Mouse (Mus musculus) thymus, adult 18-20 months (tissue): Measurements from ENCODE around the gene Gm8251.
"Not testable (repeated sequence)": the region's sequence is repeated elsewhere in the genome, so short reads cannot be mapped to it uniquely, and the experiment has no call there.

Experiments used
- DNase-seq, 2 experiments: peaks; one replicate each; pipeline ENCODE4 v3.0.0; 2022; ENCODE audit warnings: mixed read lengths in 2 of 2

The Gm8251 gene

DNA sequence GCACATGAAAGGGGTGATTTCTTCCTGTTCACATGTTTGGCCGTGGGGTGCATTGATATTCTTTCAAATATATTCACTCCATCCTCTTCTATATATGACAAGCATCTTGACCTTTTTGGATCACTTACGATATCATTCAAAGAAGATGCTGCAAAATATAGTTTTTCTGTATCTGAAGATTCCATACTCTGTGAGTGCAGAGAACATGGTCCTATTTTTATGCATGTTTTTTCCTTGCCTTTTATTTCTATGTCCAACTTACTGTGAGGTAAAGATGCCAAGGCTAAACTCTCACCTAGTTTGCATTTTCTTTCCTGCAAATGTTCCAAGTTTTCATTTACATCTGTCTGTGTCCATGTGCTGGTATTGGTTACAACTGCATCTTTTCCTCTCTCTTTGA, at the start of gene Gm8251:
Gene Gm8251 (minus strand): TSS at position 101 of the 400 bp plus-strand sequence.
- no peak for DNase-seq

DNA sequence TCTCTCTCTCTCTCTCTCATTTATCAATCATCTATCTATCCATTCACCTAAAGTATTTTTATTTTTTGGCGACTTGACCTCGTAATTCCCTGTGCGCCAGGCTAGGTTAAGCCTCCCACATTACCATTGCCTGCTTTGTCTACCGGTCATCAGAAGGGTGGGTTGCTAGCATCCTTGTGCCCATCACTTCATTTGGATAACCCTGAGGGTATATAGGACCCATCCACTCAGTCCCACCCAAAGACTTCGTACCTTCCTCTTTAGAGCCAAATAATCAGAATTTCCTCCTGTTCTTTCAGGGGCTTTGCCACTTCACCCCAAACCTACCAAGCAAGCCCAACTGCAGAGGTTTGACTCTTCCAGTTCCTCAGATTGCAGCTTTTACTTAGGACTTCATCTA, 41.2 kb upstream of the Gm8251 start:
- DNase-seq = no peak

DNA sequence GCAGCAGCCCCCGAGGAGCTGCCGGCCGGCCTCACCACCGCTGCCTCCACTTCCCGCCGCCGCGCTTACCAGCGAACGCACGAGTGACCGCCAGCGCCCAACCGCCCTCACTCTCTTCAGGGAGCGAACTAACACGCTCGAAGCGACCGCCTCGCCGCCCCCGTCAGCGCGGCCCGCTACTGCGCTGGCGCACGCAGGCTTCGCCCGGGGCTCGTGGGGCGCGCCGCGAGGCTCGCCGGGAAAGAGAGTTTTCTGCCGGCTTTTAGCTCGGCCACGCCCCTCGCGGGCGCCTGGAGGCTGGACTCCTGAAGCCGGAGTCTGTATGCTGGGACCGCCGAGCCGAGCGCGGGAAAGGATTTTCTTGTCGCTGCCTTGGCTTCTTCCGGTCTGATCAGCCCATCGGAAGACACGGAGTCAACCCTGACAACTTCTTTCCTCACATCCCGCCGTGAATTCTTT, 40.6 kb upstream of the Gm8251 start, which contains the start of gene Tex30:
Gene Tex30 (minus strand): TSS at position 183 of the 459 bp plus-strand sequence.
- DNase-seq = peak; percentile 89

DNA sequence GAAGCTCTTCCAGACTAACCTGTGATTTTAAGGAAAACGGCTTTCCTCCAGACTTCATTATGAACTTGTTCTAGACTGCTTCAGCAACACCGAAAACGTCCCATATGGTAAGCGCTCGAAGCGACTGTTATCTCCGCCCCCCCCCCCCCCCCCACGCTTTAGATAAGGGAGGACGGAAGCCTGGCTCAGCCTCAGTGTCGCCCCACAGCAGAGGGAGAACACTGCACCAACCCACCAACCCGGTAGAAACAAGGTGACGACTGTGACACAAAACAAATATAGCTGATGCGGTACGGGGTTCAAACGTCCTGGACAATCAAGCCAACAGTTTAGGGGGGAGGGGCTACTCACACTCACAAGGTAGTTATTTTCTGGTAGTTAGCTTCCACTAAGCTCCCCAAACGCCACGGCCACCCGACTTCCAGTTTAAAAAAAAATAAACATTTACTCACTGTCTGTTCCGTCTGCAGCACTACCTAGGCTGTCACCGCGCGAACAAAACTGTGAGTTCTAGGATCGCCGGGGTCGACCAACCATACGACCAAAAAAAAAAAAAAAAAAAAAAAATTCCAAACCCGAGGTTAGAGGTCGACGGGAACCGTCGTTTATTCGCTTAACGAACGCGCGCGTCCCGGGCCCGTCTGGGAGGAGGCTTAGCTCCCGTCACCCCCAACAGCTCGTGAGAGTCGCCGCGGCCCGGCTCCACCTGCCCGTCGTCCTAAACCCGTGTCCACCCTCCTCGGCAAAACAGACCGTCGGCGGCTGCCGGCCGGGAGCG, 39.9 kb upstream of the Gm8251 start:
- peak; percentile 21 to 46 for DNase-seq

DNA sequence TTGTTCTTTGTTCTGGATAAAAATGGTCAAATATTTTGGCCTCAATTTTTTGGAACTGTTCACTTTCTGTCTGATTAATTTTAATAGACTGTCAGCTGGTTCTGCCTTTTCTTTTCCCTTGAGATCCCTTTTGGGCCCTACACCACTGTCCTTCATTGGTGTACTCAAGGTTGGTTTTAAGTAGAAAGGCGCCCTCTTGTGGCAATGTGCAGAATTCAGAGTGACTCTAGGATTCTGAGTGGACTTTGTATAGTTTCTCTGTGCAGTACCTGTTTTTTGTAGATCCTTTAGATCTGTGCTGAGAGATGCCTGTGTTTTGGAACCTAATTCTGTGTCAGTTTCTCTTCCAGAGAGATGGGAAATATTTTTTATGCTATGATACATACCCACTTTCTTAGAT, 2.9 kb upstream of the Gm8251 start:
- peak in 1 of 2 experiments; percentile 20 for DNase-seq

DNA sequence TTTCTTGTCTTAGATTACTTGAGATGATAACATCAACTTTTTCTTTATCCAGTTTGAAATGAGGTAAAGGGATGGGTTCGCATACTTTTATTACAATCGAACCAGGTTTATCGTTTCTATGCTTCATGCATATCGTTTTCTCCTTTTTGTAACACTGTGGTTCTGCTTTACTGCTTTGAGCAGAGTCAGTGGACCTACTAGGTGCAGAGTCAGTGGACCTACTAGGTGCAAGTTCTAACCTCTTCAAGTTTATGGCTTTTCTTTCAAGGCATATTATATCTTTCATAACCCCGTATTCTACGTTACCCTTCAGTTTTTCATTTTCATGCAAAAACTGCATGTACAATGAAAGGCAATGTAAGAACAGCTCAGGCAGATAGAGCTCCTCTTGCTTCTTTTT, 1.7 kb upstream of the Gm8251 start:
- no peak for DNase-seq

DNA sequence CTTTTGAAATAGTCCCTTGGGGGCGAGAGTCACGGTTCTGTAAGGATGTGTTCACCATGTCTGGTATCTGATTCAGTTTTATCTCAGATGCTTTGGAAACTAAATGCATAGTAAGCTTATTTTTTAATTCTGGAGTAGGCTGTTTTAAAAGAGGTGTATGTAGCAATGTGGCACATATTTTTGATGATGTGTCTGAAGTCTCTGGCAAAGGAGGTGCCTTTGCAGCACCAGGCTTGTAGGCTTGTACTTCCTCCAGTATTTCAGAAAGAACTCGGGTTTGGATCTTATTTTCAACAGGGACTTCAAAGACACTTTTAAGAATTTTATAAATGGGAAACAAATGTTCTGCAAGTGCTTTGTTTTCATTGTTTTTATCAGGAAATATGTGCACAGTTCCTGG, 3.9 kb downstream of the Gm8251 start:
- no peak for DNase-seq

DNA sequence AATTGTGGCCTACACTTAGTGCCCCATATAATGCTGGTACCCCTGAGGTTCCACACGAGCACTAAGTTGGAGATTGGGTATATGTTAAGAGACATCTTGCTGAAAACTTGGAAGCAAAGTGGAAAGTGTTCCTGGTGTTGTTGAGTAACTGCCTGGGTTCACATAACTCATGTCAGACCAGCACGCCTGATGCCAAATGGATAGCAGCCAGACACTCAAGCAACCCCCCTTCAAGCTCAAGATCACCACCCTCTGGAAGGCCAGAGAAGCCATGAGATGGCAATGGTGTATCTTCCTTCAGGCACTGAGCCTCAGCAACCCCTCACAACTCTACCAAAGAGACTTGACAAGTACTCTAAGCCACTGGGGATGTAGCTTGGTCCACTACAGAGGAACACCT, 15.2 kb downstream of the Gm8251 start:
- DNase-seq = no peak

DNA sequence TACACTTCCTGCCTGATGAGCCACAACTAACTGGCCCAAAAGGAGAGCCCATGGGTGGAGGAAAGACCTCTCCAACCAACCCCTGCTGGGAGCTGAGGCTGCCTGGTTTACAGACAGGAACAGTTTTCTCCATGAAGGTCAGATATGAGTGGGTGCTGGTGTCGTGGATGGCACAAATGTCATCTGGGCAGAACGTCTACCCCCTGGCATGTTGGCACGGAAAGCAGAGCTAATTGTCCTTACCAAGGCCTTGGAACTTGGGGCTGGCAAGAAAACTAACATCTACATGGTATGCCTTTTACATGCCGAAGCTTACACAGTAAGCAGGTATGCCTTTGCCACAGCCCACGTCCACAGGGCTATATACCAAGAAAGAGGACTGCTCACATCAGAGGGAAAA, 16.0 kb downstream of the Gm8251 start:
- DNase-seq = not testable (repeated sequence)

DNA sequence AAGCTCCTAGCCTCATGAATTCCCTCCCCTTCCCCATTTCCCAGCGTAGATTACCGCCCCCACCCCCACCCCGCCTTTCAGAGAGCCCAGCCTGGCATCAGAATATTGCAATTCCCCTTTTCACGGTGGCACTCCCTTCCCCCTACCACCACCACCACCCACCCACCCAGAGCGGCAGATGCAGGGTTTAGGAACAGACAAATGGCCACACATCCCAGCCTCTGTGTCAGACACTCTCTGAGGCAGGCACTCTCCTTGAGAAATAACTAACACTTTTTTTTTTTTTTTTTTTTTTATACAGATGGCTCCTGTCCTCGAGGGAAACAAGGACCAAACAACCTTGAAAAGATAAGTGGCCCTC, 19.2 kb downstream of the Gm8251 start:
- no peak for DNase-seq

DNA sequence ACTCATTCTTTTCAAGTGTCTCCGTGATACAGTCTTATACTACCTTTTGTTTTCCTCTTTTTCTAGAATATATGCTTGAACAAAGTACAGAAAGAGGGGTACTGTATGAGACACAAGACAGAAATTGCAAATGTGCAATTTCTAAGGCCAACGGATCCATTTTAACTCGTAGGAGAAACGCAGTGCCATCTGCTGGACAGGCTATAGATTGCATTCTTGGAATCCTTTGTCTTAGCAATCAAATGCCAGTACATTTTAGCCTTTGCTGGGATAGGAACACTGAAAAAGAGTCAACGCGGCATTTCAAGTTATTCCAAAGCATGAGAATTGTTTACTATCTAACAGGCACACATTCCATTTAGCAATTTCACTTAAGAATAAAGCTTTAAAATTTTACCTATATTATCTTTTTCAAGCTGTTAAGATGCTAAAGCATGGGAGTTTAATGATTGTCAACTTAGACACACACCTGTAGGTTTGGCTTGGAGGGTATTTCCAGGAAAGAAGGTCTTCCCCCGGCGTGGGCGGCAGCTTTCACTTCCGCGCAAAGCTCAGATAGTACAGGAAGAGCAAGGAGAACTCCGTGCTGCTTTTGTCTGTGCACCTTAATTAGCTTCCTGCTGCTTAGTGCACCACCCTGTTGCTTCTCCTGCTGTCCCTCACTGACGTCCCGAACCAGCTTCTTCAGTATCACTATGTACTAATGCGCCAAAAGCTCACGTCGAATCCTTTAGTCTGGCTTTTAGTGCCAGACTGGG, 19.8 kb downstream of the Gm8251 start:
- DNase-seq = peak; percentile 22 to 48

DNA sequence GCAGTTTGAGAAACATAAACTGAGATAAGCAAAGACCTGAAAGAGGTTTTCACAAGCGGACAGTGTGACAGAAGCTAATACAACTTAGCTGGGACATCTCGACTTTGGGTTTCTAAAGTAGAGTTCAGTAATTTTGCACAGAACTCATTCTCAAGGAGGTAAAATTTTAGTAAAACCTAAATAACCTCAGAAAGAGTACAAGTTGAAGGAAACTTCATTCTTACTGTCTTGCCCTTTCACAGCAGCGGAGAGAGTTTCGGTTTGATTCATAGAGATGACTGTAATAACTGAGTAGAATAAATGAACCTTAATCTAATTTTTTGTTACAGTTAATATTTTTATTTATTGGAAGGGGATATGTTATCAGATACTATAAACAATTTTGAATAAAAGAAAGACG, 28.8 kb downstream of the Gm8251 start:
- DNase-seq = no peak

DNA sequence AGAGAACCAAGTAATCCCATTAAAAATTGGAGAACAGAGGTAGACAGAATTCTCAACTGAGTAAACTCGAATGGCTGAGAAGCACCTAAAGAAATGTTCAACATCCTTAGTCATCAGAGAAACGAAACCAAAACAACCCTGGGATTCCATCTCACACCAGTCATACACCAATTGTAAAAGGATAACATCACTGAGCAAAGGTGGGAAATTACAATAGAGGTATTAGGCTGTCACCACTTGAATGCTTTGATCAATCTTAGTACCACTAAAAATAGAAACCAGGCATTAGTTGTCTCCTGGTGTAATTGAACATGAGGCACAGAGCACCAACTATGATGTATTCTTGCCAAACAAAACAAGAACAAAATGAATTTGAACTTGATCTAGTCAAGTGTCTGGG, 29.5 kb downstream of the Gm8251 start:
- no peak for DNase-seq

DNA sequence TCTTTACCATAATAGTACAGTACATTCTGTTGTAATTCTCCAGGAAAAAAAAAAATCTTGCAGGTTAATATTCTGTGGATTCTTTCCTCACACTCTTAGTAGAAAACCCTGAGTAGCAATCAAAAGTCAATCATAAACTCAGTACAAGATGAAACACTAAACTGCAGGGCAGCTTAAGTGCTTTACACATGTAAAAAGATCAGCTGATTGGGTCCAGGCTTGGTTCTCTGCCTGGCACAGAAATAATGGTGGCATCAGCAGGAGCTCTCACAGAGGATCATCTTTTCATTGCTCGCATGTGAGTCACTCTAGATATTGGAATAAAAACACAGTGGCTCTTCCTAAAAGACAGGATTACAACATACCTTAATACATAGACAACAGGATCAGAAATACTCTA, 34.1 kb downstream of the Gm8251 start:
- DNase-seq = no peak

DNA sequence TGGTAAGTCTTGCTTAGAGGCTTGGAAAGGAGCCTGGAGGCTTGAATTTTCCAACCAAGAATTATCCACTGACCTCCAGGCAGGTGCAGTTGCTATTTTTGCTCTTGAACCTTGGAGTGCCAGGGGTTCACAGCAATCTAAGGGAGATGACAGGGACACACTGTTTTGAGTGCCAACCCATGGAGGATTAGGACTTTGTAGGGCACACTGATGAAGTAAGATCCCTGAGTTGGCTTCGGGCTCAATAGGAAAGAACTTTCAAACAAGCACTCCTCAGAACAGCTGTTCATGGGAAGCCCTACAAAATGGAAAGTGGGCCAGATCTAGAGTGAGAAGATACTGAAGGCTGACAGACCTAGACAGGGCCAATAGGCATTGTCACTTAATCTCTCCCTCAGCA, 39.1 kb downstream of the Gm8251 start:
- no peak for DNase-seq

DNA sequence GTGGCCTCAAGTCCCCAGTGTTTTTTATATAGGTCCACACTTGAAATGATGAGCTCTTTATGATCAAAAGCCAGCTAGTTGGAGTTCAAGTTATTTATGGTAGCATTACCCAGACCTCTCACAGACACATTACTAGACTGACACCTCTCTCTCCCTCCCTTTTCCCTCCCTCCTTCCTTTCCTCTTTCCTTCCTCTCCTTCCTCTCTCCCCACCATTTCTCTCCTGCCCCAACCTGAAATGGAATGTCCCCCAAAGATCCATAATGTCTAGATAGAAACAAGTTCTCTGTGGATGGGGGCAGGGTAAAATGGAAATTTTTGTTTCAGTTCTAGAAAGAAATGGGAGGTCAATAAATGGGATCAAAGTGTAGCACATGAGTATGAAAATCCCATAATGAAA, 41.8 kb downstream of the Gm8251 start, which contains the start of gene Mettl21c:
Gene Mettl21c (minus strand): TSS at position 101 of the 400 bp plus-strand sequence.
- DNase-seq = no peak

DNA sequence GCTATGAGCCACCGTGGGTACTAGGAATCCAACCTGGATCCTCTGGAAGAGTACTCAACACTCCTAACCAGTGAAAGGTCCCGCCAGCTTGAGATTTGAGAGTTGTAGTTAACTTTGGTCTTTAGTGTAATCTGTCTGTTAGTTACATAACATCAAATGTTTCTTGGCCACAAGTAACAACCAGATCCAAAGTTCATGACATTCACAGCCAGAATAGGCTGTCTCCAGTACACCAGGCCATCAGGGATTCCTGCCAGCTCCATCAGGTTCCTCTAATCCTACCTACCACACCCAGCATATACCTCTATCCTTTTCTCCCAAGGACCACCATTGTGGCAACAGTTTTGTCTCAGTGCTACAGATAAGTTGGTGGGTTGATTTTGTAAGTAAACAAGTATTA, 46.2 kb downstream of the Gm8251 start:
- no peak for DNase-seq
